Comparison of ENCODE assay signal across 10 mouse cellular contexts in genomic region chr9:106337620-106338019, GRCm38 (mm10). TPM values are rescaled to one million over a fixed set of nuclear protein-coding genes. Genes with fewer than 3 reads are reported as not detected.
DNase-seq lines count a peak whose midpoint lies in the region; ATAC-seq lines count a peak whose summit lies in the region.
"Had no signal": no experiment of that assay in that cellular context is flagged by ENCODE, and none has a peak within 500 bp of the region (broad histone marks: within the 10 kb centered on the region; RNA-seq: fewer than 3 reads in every experiment).

No protein-coding gene starts in this region.

- no peak for DNase-seq in kidney, postnatal 10 days
- DNase-seq in urinary bladder, postnatal 14 days (ENCODE audit: low spot score): no peak
- no peak for DNase-seq in thymus, postnatal 4 days
- no peak for DNase-seq in testis, postnatal 14 days (ENCODE audit: low spot score)

- H3K4me3 ChIP-seq in kidney, embryonic 15.5 days (replicated peaks): no peak overlapping the region
- H3K4me3 ChIP-seq in embryonic facial prominence, embryonic 13.5 days: no peak overlapping the region
- H3K4me3 ChIP-seq in hindbrain, embryonic 12.5 days: no peak overlapping the region
- H3K4me3 ChIP-seq in midbrain, embryonic 13.5 days (replicated peaks): no peak overlapping the region
- H3K4me3 ChIP-seq: liver, embryonic 15.5 days had no signal

- ATAC-seq in kidney, embryonic 15.5 days (replicated peaks; ENCODE audit: low FRiP score): no peak
- ATAC-seq in embryonic facial prominence, embryonic 13.5 days (ENCODE audit: insufficient number of reproducible peaks, insufficient read depth, low FRiP score, low TSS enrichment, low read depth): no peak
- no peak for ATAC-seq in hindbrain, embryonic 12.5 days (ENCODE audit: low FRiP score)
- no peak for ATAC-seq in midbrain, embryonic 13.5 days
- ATAC-seq: inflammation-experienced regulatory T-cells, adult 6 months had no signal

- 82% methylated on average over 9 of the region's 9 CpGs for WGBS in kidney, embryonic 15.5 days
- 18% methylated on average over 9 of the region's 9 CpGs for WGBS in embryonic facial prominence, embryonic 13.5 days
- 83% methylated on average over 9 of the region's 9 CpGs for WGBS in hindbrain, embryonic 12.5 days
- 87% methylated on average over 9 of the region's 9 CpGs for WGBS in midbrain, embryonic 13.5 days

- peak overlapping the region; percentile 61; the same call in 1 of the 2 replicates for H3K27ac ChIP-seq in kidney, embryonic 15.5 days
- H3K27ac ChIP-seq in embryonic facial prominence, embryonic 13.5 days: peak overlapping the region; percentile 98
- H3K27ac ChIP-seq in hindbrain, embryonic 12.5 days: peak overlapping the region; percentile 84
- peak overlapping the region; percentile 82 for H3K27ac ChIP-seq in midbrain, embryonic 13.5 days
- H3K27ac ChIP-seq: liver, embryonic 15.5 days had no signal

- no peaks in the 10 kb centered on the region for H3K36me3 ChIP-seq in kidney, embryonic 15.5 days
- no peaks in the 10 kb centered on the region for H3K36me3 ChIP-seq in embryonic facial prominence, embryonic 13.5 days
- H3K36me3 ChIP-seq in hindbrain, embryonic 12.5 days: no peaks in the 10 kb centered on the region
- no peaks in the 10 kb centered on the region for H3K36me3 ChIP-seq in midbrain, embryonic 13.5 days
- H3K36me3 ChIP-seq: liver, embryonic 15.5 days had no signal

- no peak overlapping the region for H3K4me2 ChIP-seq in kidney, embryonic 15.5 days
- H3K4me2 ChIP-seq in embryonic facial prominence, embryonic 13.5 days: peak overlapping the region; percentile 32; the same call in 1 of the 2 replicates
- H3K4me2 ChIP-seq in hindbrain, embryonic 12.5 days (replicated peaks): no peak overlapping the region
- no peak overlapping the region for H3K4me2 ChIP-seq in midbrain, embryonic 13.5 days (replicated peaks)
- H3K4me2 ChIP-seq: liver, embryonic 15.5 days had no signal

- H3K9me3 ChIP-seq in kidney, embryonic 15.5 days (replicated peaks): no peaks in the 10 kb centered on the region
- no peaks in the 10 kb centered on the region for H3K9me3 ChIP-seq in embryonic facial prominence, embryonic 13.5 days
- no peaks in the 10 kb centered on the region for H3K9me3 ChIP-seq in hindbrain, embryonic 12.5 days (replicated peaks)
- H3K9me3 ChIP-seq in midbrain, embryonic 13.5 days: no peaks in the 10 kb centered on the region
- H3K9me3 ChIP-seq: liver, embryonic 15.5 days had no signal

- no peaks in the 10 kb centered on the region for H3K27me3 ChIP-seq in kidney, embryonic 15.5 days
- H3K27me3 ChIP-seq in embryonic facial prominence, embryonic 13.5 days: no peaks in the 10 kb centered on the region
- no peaks in the 10 kb centered on the region for H3K27me3 ChIP-seq in hindbrain, embryonic 12.5 days
- no peaks in the 10 kb centered on the region for H3K27me3 ChIP-seq in midbrain, embryonic 13.5 days
- H3K27me3 ChIP-seq: liver, embryonic 15.5 days had no signal

- H3K4me1 ChIP-seq in kidney, embryonic 15.5 days: peaks cover 61% of the 10 kb centered on the region
- peaks cover 82% of the 10 kb centered on the region for H3K4me1 ChIP-seq in embryonic facial prominence, embryonic 13.5 days
- H3K4me1 ChIP-seq in hindbrain, embryonic 12.5 days: peaks cover 54% of the 10 kb centered on the region
- peaks cover 48% of the 10 kb centered on the region for H3K4me1 ChIP-seq in midbrain, embryonic 13.5 days (replicated peaks)
- H3K4me1 ChIP-seq: liver, embryonic 15.5 days had no signal

- no peak overlapping the region for H3K9ac ChIP-seq in kidney, embryonic 15.5 days
- peak overlapping the region; percentile 44; the same call in 1 of the 2 replicates for H3K9ac ChIP-seq in embryonic facial prominence, embryonic 13.5 days
- H3K9ac ChIP-seq in hindbrain, embryonic 12.5 days: no peak overlapping the region
- H3K9ac ChIP-seq in midbrain, embryonic 13.5 days (replicated peaks): no peak overlapping the region; the same call in 1 of the 2 replicates
- H3K9ac ChIP-seq: liver, embryonic 15.5 days had no signal

RNA-seq across cellular contexts. Expression of gene Dusp7, which starts 30.8 kb away (rescaled TPM):
- polyA plus RNA-seq in kidney, embryonic 15.5 days (2015; fragmentation: Nextera tagmentation; extraction: Ambion mirVana): 15.6 and 17.7 TPM in 2 replicates
- 40.3 and 40.6 TPM in 2 replicates for polyA plus RNA-seq in embryonic facial prominence, embryonic 13.5 days (2015; fragmentation: Nextera tagmentation; extraction: Ambion mirVana)
- polyA plus RNA-seq in hindbrain, embryonic 12.5 days (2016; fragmentation: Nextera tagmentation; extraction: Ambion mirVana): 25.5 and 26.9 TPM in 2 replicates
- polyA plus RNA-seq in midbrain, embryonic 13.5 days (2015; fragmentation: Nextera tagmentation; extraction: Ambion mirVana): 9.0 and 9.4 TPM in 2 replicates

RNA-seq across cellular contexts. Expression of gene Poc1a, which starts 56.8 kb away (rescaled TPM):
- polyA plus RNA-seq in kidney, embryonic 15.5 days (2015; fragmentation: Nextera tagmentation; extraction: Ambion mirVana): 24.5 and 28.0 TPM in 2 replicates
- 22.9 and 26.0 TPM in 2 replicates for polyA plus RNA-seq in embryonic facial prominence, embryonic 13.5 days (2015; fragmentation: Nextera tagmentation; extraction: Ambion mirVana)
- 15.4 and 16.4 TPM in 2 replicates for polyA plus RNA-seq in hindbrain, embryonic 12.5 days (2016; fragmentation: Nextera tagmentation; extraction: Ambion mirVana)
- polyA plus RNA-seq in midbrain, embryonic 13.5 days (2015; fragmentation: Nextera tagmentation; extraction: Ambion mirVana): 10.6 and 13.5 TPM in 2 replicates
